Mouse (Mus musculus) neural tube, embryonic 12.5 days (tissue): ENCODE results near the gene Pld4. TPM values are rescaled to one million over a fixed set of nuclear protein-coding genes. Genes with fewer than 3 reads are reported as not detected.

Experiments used
- ATAC-seq: fragments of 200-750 bp; cut with Nextera tagmentation; 2 replicates; pipeline ENCODE4 v1.8.0; 2017; ENCODE audit warnings: low read depth, mild to moderate bottlenecking, moderate TSS enrichment, moderate library complexity; ENCODE audit not compliant: low FRiP score
- H3K27ac ChIP-seq: fragments of 300-500 bp; sonication (generic); 2 replicates; pipeline ENCODE4 v1.5.1; 2016
- H3K27me3 ChIP-seq: fragments of 300-500 bp; sonication (generic); replicated peaks from 2 replicates; pipeline ENCODE4 v1.6.1; 2016; ENCODE audit warnings: mild to moderate bottlenecking
- H3K36me3 ChIP-seq: fragments of 300-500 bp; sonication (generic); 2 replicates; pipeline ENCODE4 v1.6.1; 2016; ENCODE audit warnings: mild to moderate bottlenecking
- H3K4me1 ChIP-seq: fragments of 300-500 bp; sonication (generic); 2 replicates; pipeline ENCODE4 v1.6.1; 2016
- H3K4me2 ChIP-seq: fragments of 300-500 bp; sonication (generic); replicated peaks from 2 replicates; pipeline ENCODE4 v1.6.1; 2016; ENCODE audit warnings: mild to moderate bottlenecking
- H3K4me3 ChIP-seq: fragments of 300-500 bp; sonication (generic); 2 replicates; pipeline ENCODE4 v1.5.1; 2016
- H3K9ac ChIP-seq: fragments of 300-500 bp; sonication (generic); 2 replicates; pipeline ENCODE4 v1.6.1; 2016; ENCODE audit warnings: mild to moderate bottlenecking
- H3K9me3 ChIP-seq: fragments of 300-500 bp; sonication (generic); 2 replicates; pipeline ENCODE4 v1.6.1; 2016; ENCODE audit warnings: mild to moderate bottlenecking
- WGBS: fragments of 180-500 bp; shearing (Covaris S2); methylation state at CpG from one replicate; pipeline ENCODE4 v1.1.7; 2016; 5-methylcytosine and 5-hydroxymethylcytosine counted together
- polyA plus RNA-seq: library from polyadenylated mRNA; unstranded; fragments of >200 nt; fragmentation: Nextera tagmentation; extraction: Ambion mirVana; gene quantifications from 2 replicates; pipeline ENCODE4 v1.2.1, GENCODE M21; 2016

Pld4 gene
- polyA plus RNA-seq, 1 experiment from 2014 or later = 5.8 TPM

- H3K4me3 ChIP-seq = no peak overlapping the region
- no peak for ATAC-seq
- H3K4me1 ChIP-seq = peaks cover 16% of the 10 kb centered on the region
- H3K36me3 ChIP-seq = peaks cover 19% of the 10 kb centered on the region
- WGBS = 71% methylated on average over 8 of the region's 8 CpGs
- H3K9ac ChIP-seq = no peak overlapping the region
- H3K9me3 ChIP-seq = no peaks in the 10 kb centered on the region
- H3K4me2 ChIP-seq = no peak overlapping the region
- no peak overlapping the region for H3K27ac ChIP-seq
- H3K27me3 ChIP-seq = peaks cover 9% of the 10 kb centered on the region
Observed at GRCm38 (mm10) chr12:112727801-112728200, 32.7 kb upstream of the Pld4 start.

GRCm38 (mm10) chr12:112730808-112731207 is 29.6 kb upstream of the Pld4 start:
- no peak overlapping the region for H3K4me3 ChIP-seq
- peaks cover 5% of the 10 kb centered on the region; the same call in 1 of the 2 replicates for H3K4me1 ChIP-seq
- no peaks in the 10 kb centered on the region for H3K9me3 ChIP-seq
- 92% methylated on average over 14 of the region's 14 CpGs for WGBS
- peaks cover 32% of the 10 kb centered on the region for H3K36me3 ChIP-seq
- H3K4me2 ChIP-seq = no peak overlapping the region
- no peak overlapping the region for H3K27ac ChIP-seq
- H3K9ac ChIP-seq = no peak overlapping the region
- no peaks in the 10 kb centered on the region for H3K27me3 ChIP-seq
- ATAC-seq = no peak

GRCm38 (mm10) chr12:112732591-112732990 is 27.9 kb upstream of the Pld4 start:
- Histone ChIP-seq H3K36me3 (peaks cover 47% of the 10 kb centered on the region), H3K4me2 (no peak overlapping the region), H3K9me3 (no peaks in the 10 kb centered on the region), H3K27me3 (no peaks in the 10 kb centered on the region), H3K9ac (no peak overlapping the region), H3K27ac (no peak overlapping the region), H3K4me3 (no peak overlapping the region), H3K4me1 (peaks cover 2% of the 10 kb centered on the region; the same call in 1 of the 2 replicates)
- no peak for ATAC-seq
- 86% methylated on average over 10 of the region's 10 CpGs for whole genome bisulfite sequencing

- H3K27ac ChIP-seq = no peak overlapping the region
- H3K4me1 ChIP-seq = no peaks in the 10 kb centered on the region
- no peak overlapping the region for H3K9ac ChIP-seq
- ATAC-seq = no peak
- no peaks in the 10 kb centered on the region for H3K9me3 ChIP-seq
- 78% methylated on average over 2 of the region's 2 CpGs for WGBS
- H3K4me2 ChIP-seq = no peak overlapping the region
- H3K36me3 ChIP-seq = peaks cover 63% of the 10 kb centered on the region
- H3K27me3 ChIP-seq = no peaks in the 10 kb centered on the region
- H3K4me3 ChIP-seq = no peak overlapping the region
Observed at GRCm38 (mm10) chr12:112734108-112734820, 26.2 kb upstream of the Pld4 start.

- no peak overlapping the region for H3K4me3 ChIP-seq
- H3K9ac ChIP-seq = no peak overlapping the region
- H3K27ac ChIP-seq = no peak overlapping the region
- H3K4me1 ChIP-seq = no peaks in the 10 kb centered on the region
- peaks cover 71% of the 10 kb centered on the region for H3K36me3 ChIP-seq
- H3K9me3 ChIP-seq = no peaks in the 10 kb centered on the region
- 89% methylated on average over 19 of the region's 19 CpGs for WGBS
- H3K4me2 ChIP-seq = no peak overlapping the region
- H3K27me3 ChIP-seq = no peaks in the 10 kb centered on the region
- no peak for ATAC-seq
Observed at GRCm38 (mm10) chr12:112734881-112735655, 25.4 kb upstream of the Pld4 start.

- 90% methylated on average over 29 of the region's 29 CpGs for WGBS
Observed at GRCm38 (mm10) chr12:112735896-112736635, 24.4 kb upstream of the Pld4 start.

GRCm38 (mm10) chr12:112736636-112736925 is 23.9 kb upstream of the Pld4 start:
- Histone ChIP-seq H3K36me3 (peaks cover 70% of the 10 kb centered on the region), H3K4me2 (no peak overlapping the region), H3K27ac (no peak overlapping the region), H3K9me3 (no peaks in the 10 kb centered on the region), H3K9ac (no peak overlapping the region), H3K4me1 (no peaks in the 10 kb centered on the region), H3K27me3 (no peaks in the 10 kb centered on the region), H3K4me3 (no peak overlapping the region)
- no peak for ATAC-seq
- WGBS = 91% methylated on average over 10 of the region's 10 CpGs

More at GRCm38 (mm10) chr12:112735896-112736635, 24.4 kb upstream of the Pld4 start:
- H3K27me3 ChIP-seq = no peaks in the 10 kb centered on the region
- H3K9me3 ChIP-seq = no peaks in the 10 kb centered on the region
- H3K4me3 ChIP-seq = no peak overlapping the region
- H3K4me2 ChIP-seq = no peak overlapping the region
- no peak overlapping the region for H3K27ac ChIP-seq
- H3K4me1 ChIP-seq = no peaks in the 10 kb centered on the region
- peaks cover 74% of the 10 kb centered on the region for H3K36me3 ChIP-seq
- no peak overlapping the region for H3K9ac ChIP-seq
- no peak for ATAC-seq

- WGBS = 89% methylated on average over 7 of the region's 7 CpGs
Observed at GRCm38 (mm10) chr12:112737081-112737480, 23.4 kb upstream of the Pld4 start.

GRCm38 (mm10) chr12:112737761-112738160 is 22.7 kb upstream of the Pld4 start:
- H3K4me1 ChIP-seq = peaks cover under 1% of the 10 kb centered on the region; the same call in 1 of the 2 replicates
- H3K9ac ChIP-seq = no peak overlapping the region
- no peaks in the 10 kb centered on the region for H3K27me3 ChIP-seq
- peaks cover 64% of the 10 kb centered on the region for H3K36me3 ChIP-seq
- ATAC-seq = no peak
- no peaks in the 10 kb centered on the region for H3K9me3 ChIP-seq
- no peak overlapping the region for H3K4me2 ChIP-seq
- H3K27ac ChIP-seq = no peak overlapping the region
- WGBS = 90% methylated on average over 14 of the region's 14 CpGs
- H3K4me3 ChIP-seq = no peak overlapping the region

More at GRCm38 (mm10) chr12:112737081-112737480, 23.4 kb upstream of the Pld4 start:
- no peak overlapping the region for H3K4me3 ChIP-seq
- no peaks in the 10 kb centered on the region for H3K27me3 ChIP-seq
- H3K27ac ChIP-seq = no peak overlapping the region
- no peak overlapping the region for H3K9ac ChIP-seq
- H3K4me1 ChIP-seq = no peaks in the 10 kb centered on the region
- H3K36me3 ChIP-seq = peaks cover 68% of the 10 kb centered on the region
- no peaks in the 10 kb centered on the region for H3K9me3 ChIP-seq
- no peak overlapping the region for H3K4me2 ChIP-seq
- no peak for ATAC-seq

GRCm38 (mm10) chr12:112738281-112739022 is 22.0 kb upstream of the Pld4 start:
- no peak overlapping the region for H3K27ac ChIP-seq
- no peak overlapping the region for H3K9ac ChIP-seq
- 94% methylated on average over 31 of the region's 31 CpGs for WGBS
- no peak for ATAC-seq
- H3K4me1 ChIP-seq = peaks cover 4% of the 10 kb centered on the region; the same call in 1 of the 2 replicates
- no peak overlapping the region for H3K4me2 ChIP-seq
- H3K9me3 ChIP-seq = no peaks in the 10 kb centered on the region
- peaks cover 64% of the 10 kb centered on the region for H3K36me3 ChIP-seq
- no peak overlapping the region for H3K4me3 ChIP-seq
- H3K27me3 ChIP-seq = no peaks in the 10 kb centered on the region

GRCm38 (mm10) chr12:112739023-112739568 is 21.4 kb upstream of the Pld4 start:
- Histone ChIP-seq H3K9ac (no peak overlapping the region), H3K9me3 (no peaks in the 10 kb centered on the region), H3K4me1 (peaks cover 4% of the 10 kb centered on the region; the same call in 1 of the 2 replicates), H3K4me3 (no peak overlapping the region), H3K27me3 (no peaks in the 10 kb centered on the region), H3K36me3 (peaks cover 63% of the 10 kb centered on the region), H3K27ac (no peak overlapping the region), H3K4me2 (no peak overlapping the region)
- 93% methylated on average over 24 of the region's 24 CpGs for WGBS
- no peak for ATAC-seq
